Mouse (Mus musculus) E14TG2a.4 (cell line): ENCODE measurements around the gene Lce1m.
"Not testable (repeated sequence)": the region's sequence is repeated elsewhere in the genome, so short reads cannot be mapped to it uniquely, and the experiment has no call there.

Experiments
- H3K27me3 ChIP-seq: 2 replicates; pipeline ENCODE4 v1.6.1; 2014; ENCODE audit warnings: low read length, control low read depth; ENCODE audit not compliant: insufficient read depth
- H3K36me3 ChIP-seq: 2 replicates; pipeline ENCODE4 v1.6.1; 2014; ENCODE audit warnings: low read length, control low read depth; ENCODE audit not compliant: insufficient read depth
- H3K4me1 ChIP-seq: replicated peaks from 2 replicates; pipeline ENCODE4 v1.6.1; 2014; ENCODE audit warnings: low read depth, low read length, control low read depth
- H3K4me3 ChIP-seq: replicated peaks from 2 replicates; pipeline ENCODE4 v1.5.1; 2014; ENCODE audit warnings: mild to moderate bottlenecking, low read length
- H3K9me3 ChIP-seq: 2 replicates; pipeline ENCODE4 v1.6.1; 2014; ENCODE audit warnings: low read length, control low read depth
- CTCF ChIP-seq: conservative IDR thresholded peaks from 2 replicates; pipeline ENCODE4 v1.5.1; 2014; ENCODE audit warnings: low read length
- NANOG ChIP-seq: IDR thresholded peaks from 2 replicates; pipeline ENCODE4 v1.6.1; 2014; ENCODE audit warnings: borderline replicate concordance, low read length, mixed read lengths
- POU5F1 ChIP-seq: IDR thresholded peaks from 2 replicates; pipeline ENCODE4 v1.6.1; 2014; ENCODE audit warnings: low read length, borderline replicate concordance

Lce1m gene

GRCm38 (mm10) chr3:93018960-93019359 lies at the start of gene Lce1m:
Gene Lce1m (minus strand): TSS chr3:93019060.
- H3K4me3 ChIP-seq: peak within 1 kb of the TSS; percentile 61
- no peak for TF ChIP-seq POU5F1
- no peak for TF ChIP-seq CTCF
- H3K9me3 ChIP-seq: no peaks in the 10 kb centered on the region
- peaks cover 19% of the 10 kb centered on the region for H3K4me1 ChIP-seq
- no peaks in the 10 kb centered on the region for H3K36me3 ChIP-seq
- H3K27me3 ChIP-seq: peaks cover 25% of the 10 kb centered on the region; the same call in 1 of the 2 replicates

DNA sequence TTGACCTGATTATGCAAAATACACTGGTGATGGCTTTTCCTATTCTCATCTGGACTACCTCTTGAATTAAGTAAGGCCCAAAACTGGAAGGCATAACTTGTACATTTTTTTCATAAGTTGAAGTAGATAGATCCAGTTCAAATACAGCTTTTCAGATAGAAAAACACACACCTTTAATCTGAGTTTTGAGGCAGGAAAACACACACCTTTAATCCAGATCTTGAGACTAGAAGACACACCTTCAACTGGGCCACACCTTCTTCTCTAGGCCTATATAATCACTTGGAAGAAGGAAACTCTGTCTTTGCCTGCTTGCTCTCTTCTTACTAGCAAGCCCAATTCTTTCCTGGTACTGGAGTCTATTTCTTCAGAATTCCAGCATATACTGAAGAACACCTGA lies 49.7 kb upstream of the Lce1m start, which contains the start of gene Gm4858:
TSS of gene Gm4858 (plus strand) at position 301 of the 400 bp plus-strand sequence.
- H3K9me3 ChIP-seq, H3K4me3 ChIP-seq, H3K36me3 ChIP-seq, H3K4me1 ChIP-seq, H3K27me3 ChIP-seq: not testable (repeated sequence)

- H3K9me3 ChIP-seq: no peaks in the 10 kb centered on the region
- H3K36me3 ChIP-seq: no peaks in the 10 kb centered on the region
- H3K4me3 ChIP-seq: no peak overlapping the region
- TF ChIP-seq CTCF (peak; percentile 75), NANOG (no peak), POU5F1 (no peak)
- H3K27me3 ChIP-seq: 0 out of 2 replicates have a peak, but pooled peaks cover 3% of the 10 kb centered on the region
- H3K4me1 ChIP-seq: no peaks in the 10 kb centered on the region
Measured at GRCm38 (mm10) chr3:93052826-93053474, 34.1 kb upstream of the Lce1m start.

DNA sequence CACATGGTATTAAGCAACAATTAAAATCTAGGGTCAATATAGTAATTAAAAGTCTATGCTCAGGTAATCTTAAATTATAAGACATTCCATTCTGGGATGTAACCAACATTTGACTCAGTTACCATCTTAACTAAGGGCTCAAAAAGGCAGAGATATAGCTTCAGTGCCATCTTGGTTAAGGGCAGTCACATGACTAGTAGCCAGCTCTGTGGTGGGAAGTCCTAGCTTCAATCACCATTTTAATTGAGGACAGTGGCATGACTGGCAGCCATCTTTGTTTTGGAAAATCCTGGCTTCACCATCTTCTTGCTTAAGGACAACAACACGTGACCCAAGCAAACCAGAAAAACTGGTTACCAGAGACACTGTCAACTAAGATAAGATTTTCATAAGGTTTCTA lies 31.3 kb upstream of the Lce1m start:
- no peak for TF ChIP-seq POU5F1
- TF ChIP-seq CTCF: no peak
- TF ChIP-seq NANOG: no peak
- Histone ChIP-seq H3K4me1 (no peaks in the 10 kb centered on the region), H3K4me3 (no peak overlapping the region), H3K27me3 (0 out of 2 replicates have a peak, but pooled peaks cover 3% of the 10 kb centered on the region), H3K36me3 (no peaks in the 10 kb centered on the region), H3K9me3 (no peaks in the 10 kb centered on the region)

GRCm38 (mm10) chr3:93031450-93031849 lies 12.6 kb upstream of the Lce1m start:
- Histone ChIP-seq H3K36me3 (no peaks in the 10 kb centered on the region), H3K27me3 (no peaks in the 10 kb centered on the region), H3K9me3 (0 out of 2 replicates have a peak, but pooled peaks cover 2% of the 10 kb centered on the region), H3K4me1 (no peaks in the 10 kb centered on the region), H3K4me3 (no peak overlapping the region)
- no peak for TF ChIP-seq POU5F1
- TF ChIP-seq CTCF: peak; percentile 61
- no peak for TF ChIP-seq NANOG

- Histone ChIP-seq H3K4me1 (no peaks in the 10 kb centered on the region), H3K9me3 (0 out of 2 replicates have a peak, but pooled peaks cover 2% of the 10 kb centered on the region), H3K4me3 (no peak overlapping the region), H3K27me3 (no peaks in the 10 kb centered on the region), H3K36me3 (no peaks in the 10 kb centered on the region)
- TF ChIP-seq NANOG (no peak), POU5F1 (no peak), CTCF (no peak)
Measured at GRCm38 (mm10) chr3:93025486-93025885, 6.6 kb upstream of the Lce1m start.

- no peak overlapping the region for H3K4me3 ChIP-seq
- TF ChIP-seq CTCF (no peak), POU5F1 (no peak), NANOG (no peak)
- H3K27me3 ChIP-seq: peaks cover 14% of the 10 kb centered on the region; the same call in 1 of the 2 replicates
- H3K4me1 ChIP-seq: no peaks in the 10 kb centered on the region
- H3K9me3 ChIP-seq: 0 out of 2 replicates have a peak, but pooled peaks cover 2% of the 10 kb centered on the region
- no peaks in the 10 kb centered on the region for H3K36me3 ChIP-seq
Measured at GRCm38 (mm10) chr3:93023411-93024184, 4.7 kb upstream of the Lce1m start.

DNA sequence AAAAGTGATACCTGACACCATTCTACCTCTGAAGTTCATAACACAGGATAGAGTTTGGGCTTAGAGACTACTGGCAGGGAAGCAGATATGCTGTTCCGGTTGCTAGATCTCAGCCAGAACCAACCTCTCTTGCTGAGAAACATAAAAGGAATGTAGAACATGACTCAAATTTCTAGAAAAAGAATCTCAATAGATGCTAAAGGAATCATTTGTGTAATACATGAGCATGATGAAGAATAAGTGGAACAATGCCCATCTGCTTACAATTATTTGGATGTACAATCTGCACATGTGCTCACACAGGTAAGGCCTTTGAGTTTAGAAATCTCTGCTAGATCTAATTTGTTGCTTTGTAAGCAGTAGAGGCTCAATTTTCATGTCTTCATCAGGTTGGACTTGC lies 2.3 kb upstream of the Lce1m start:
- Histone ChIP-seq H3K36me3 (no peaks in the 10 kb centered on the region), H3K27me3 (peaks cover 25% of the 10 kb centered on the region; the same call in 1 of the 2 replicates), H3K9me3 (no peaks in the 10 kb centered on the region), H3K4me3 (no peak overlapping the region), H3K4me1 (peaks cover under 1% of the 10 kb centered on the region; the same call in 1 of the 2 replicates)
- no peak for TF ChIP-seq NANOG
- TF ChIP-seq CTCF: no peak
- no peak for TF ChIP-seq POU5F1
